Mouse (Mus musculus) central nervous system, embryonic 18 days (tissue): Measurements from ENCODE around the gene Cbr4. TPM values are rescaled to one million over a fixed set of nuclear protein-coding genes. Genes with fewer than 3 reads are reported as not detected.

Source experiments
- polyA plus RNA-seq: library from polyadenylated mRNA; depleted of rRNA; stranded (reverse); fragments of >200 nt; gene quantifications from 2 replicates; pipeline ENCODE4 v1.2.3, GENCODE M21; 2012; rRNA removed

Cbr4 gene
- polyA plus RNA-seq = 10.8 and 13.1 TPM in 2 replicates

DNA sequence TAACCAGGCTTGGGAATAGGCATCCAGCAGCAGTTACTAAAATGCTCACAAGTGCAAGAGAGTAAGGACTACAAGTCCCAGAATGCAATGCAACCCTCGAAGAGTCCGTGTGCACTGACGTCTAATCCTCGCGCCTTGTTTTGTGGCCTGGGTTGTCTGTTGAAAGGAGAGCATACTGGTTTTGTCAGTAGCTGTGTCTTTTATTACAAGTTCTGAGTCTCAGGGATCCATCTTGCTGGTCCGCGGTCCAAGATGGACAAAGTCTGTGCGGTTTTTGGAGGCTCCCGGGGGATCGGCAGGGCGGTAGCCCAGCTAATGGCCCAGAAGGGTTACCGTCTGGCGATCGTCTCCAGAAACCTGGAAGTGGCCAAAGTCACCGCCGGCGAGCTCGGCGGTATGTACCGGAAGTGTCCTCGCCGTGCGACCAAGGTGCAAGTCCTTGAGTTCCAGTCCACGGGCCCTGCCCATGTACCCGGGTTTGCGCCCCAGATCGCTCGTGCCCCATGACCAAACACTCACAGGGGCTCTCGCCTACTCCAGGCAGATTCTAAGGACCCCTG, at the start of gene Cbr4:
Cbr4 (plus strand) TSS at position 138 of the 560 bp plus-strand sequence.

